Mouse (Mus musculus) cerebellum, adult 18-20 months (tissue): ENCODE results near the gene Kif24.

ENCODE experiments used
- DNase-seq, 2 experiments: peaks; one replicate each; pipeline ENCODE4 v3.0.0; 2021

Kif24 gene

GRCm38 (mm10) chr4:41340912-41341550 lies 123.7 kb downstream of the Kif24 start:
- no peak for DNase-seq
